Mouse (Mus musculus) forebrain, embryonic 16.5 days (tissue): ENCODE results near the gene Gm9837. TPM values are rescaled to one million over a fixed set of nuclear protein-coding genes. Genes with fewer than 3 reads are reported as not detected.

Experiments
- ATAC-seq: fragments of 200-750 bp; cut with Nextera tagmentation; 2 replicates; pipeline ENCODE4 v1.8.0; 2017; ENCODE audit warnings: mild to moderate bottlenecking, moderate library complexity
- H3K27ac ChIP-seq: fragments of 300-500 bp; sonication (generic); 2 replicates; pipeline ENCODE4 v1.5.1; 2014; ENCODE audit warnings: low read length, control low read depth
- H3K27me3 ChIP-seq: fragments of 300-500 bp; sonication (generic); replicated peaks from 2 replicates; pipeline ENCODE4 v1.6.1; 2014; ENCODE audit warnings: low read length; ENCODE audit not compliant: control insufficient read depth, insufficient read depth
- H3K36me3 ChIP-seq: fragments of 300-500 bp; sonication (generic); 2 replicates; pipeline ENCODE4 v1.6.1; 2014; ENCODE audit not compliant: control insufficient read depth, insufficient read depth
- H3K4me1 ChIP-seq: fragments of 300-500 bp; sonication (generic); replicated peaks from 2 replicates; pipeline ENCODE4 v1.6.1; 2014; ENCODE audit warnings: low read length; ENCODE audit not compliant: control insufficient read depth, insufficient read depth
- H3K4me2 ChIP-seq: fragments of 300-500 bp; sonication (generic); 2 replicates; pipeline ENCODE4 v1.6.1; 2014; ENCODE audit warnings: mild to moderate bottlenecking, low read length, control low read depth
- H3K4me3 ChIP-seq: fragments of 300-500 bp; sonication (generic); replicated peaks from 2 replicates; pipeline ENCODE4 v1.5.1; 2014; ENCODE audit warnings: mild to moderate bottlenecking, low read length, control low read depth
- H3K9ac ChIP-seq: fragments of 300-500 bp; sonication (generic); replicated peaks from 2 replicates; pipeline ENCODE4 v1.6.1; 2014; ENCODE audit warnings: low read depth, low read length, control low read depth
- H3K9me3 ChIP-seq: fragments of 300-500 bp; sonication (generic); 2 replicates; pipeline ENCODE4 v1.6.1; 2016; ENCODE audit warnings: low read length; ENCODE audit not compliant: control insufficient read depth
- WGBS: fragments of 180-500 bp; shearing (Covaris S2); extraction: QIAGEN DNeasy Blood & Tissue Kit; methylation state at CpG from one replicate; pipeline ENCODE4 v1.1.7; 2014; 5-methylcytosine and 5-hydroxymethylcytosine counted together
- polyA plus RNA-seq: library from polyadenylated mRNA; unstranded; fragments of >200 nt; fragmentation: Nextera tagmentation; extraction: Ambion mirVana; gene quantifications from 2 replicates; pipeline ENCODE4 v1.2.1, GENCODE M21; 2015

The Gm9837 gene
- polyA plus RNA-seq, 1 experiment from 2014 or later = not detected

DNA sequence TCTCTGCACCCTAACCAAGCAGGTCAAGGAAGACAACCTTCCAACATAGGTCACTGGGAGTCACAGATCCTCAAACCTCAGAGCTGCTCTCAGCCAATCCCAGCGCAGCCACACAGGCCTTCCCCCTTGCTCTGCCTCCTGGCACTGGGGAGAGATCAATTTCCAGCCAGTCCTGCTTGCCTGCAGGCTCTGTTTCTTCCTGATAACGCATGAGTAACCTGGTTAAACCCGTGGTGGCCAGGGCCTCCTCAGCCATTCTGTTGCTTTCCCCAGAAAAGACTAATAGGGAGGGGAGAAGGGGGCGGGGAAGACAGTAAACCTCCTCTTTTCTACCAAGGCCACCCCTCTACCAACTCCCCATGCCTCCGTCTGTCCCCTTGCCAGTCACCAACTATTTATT lies 8.6 kb downstream of the Gm9837 start:
- Histone ChIP-seq H3K4me3 (no peak overlapping the region), H3K4me2 (no peak overlapping the region), H3K4me1 (peaks cover 25% of the 10 kb centered on the region), H3K9ac (no peak overlapping the region), H3K27ac (no peak overlapping the region), H3K36me3 (no peaks in the 10 kb centered on the region), H3K27me3 (peaks cover 59% of the 10 kb centered on the region), H3K9me3 (no peaks in the 10 kb centered on the region)
- no peak for ATAC-seq
- WGBS = 16% methylated on average over 5 of the region's 5 CpGs

DNA sequence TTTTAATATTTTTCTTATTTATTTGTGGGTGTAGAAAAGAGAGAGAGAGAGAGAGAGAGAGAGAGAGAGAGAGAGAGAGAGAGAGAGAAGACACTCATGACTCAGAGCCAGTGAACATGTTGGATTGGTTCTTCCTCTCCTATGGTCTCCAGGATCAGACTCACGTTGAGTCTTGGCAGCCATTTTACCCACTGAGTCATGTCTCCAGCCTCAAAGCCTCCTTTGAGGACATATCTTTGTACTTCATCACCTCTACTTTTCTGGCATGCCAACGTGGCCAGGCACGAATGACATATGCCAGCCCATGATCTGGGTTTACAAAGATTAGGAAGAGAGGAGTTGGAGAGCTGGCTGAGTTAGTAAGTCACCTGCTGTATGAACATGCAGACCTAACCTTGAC lies 10.1 kb downstream of the Gm9837 start:
- H3K27me3 ChIP-seq = peaks cover 54% of the 10 kb centered on the region
- H3K4me3 ChIP-seq = no peak overlapping the region
- peaks cover 18% of the 10 kb centered on the region for H3K4me1 ChIP-seq
- 81% methylated on average over 3 of the region's 3 CpGs for WGBS
- no peak overlapping the region for H3K9ac ChIP-seq
- no peak overlapping the region for H3K27ac ChIP-seq
- H3K36me3 ChIP-seq = no peaks in the 10 kb centered on the region
- no peak for ATAC-seq
- H3K4me2 ChIP-seq = no peak overlapping the region
- H3K9me3 ChIP-seq = no peaks in the 10 kb centered on the region

DNA sequence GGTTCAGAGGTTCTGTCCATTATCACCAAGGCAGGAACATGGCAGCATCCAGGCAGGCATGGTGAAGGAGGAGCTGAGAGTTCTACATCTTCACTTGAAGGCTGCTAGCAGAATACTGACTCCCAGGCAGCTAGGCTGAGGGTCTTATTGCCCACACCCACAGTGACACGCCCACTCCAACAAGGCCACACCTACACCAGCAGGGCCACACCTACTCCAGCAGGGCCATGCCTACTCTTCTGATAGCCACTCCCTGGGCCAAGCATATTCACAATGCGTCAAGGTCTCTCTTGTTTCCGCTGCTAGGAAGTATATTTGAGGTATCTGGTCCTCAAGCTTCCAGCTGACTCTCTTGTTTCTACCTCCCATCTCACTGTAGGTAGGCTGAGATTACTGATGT lies 11.3 kb downstream of the Gm9837 start:
- Histone ChIP-seq H3K27me3 (peaks cover 42% of the 10 kb centered on the region), H3K9ac (no peak overlapping the region), H3K4me2 (no peak overlapping the region), H3K27ac (no peak overlapping the region), H3K9me3 (no peaks in the 10 kb centered on the region), H3K4me3 (no peak overlapping the region), H3K4me1 (peaks cover 17% of the 10 kb centered on the region), H3K36me3 (no peaks in the 10 kb centered on the region)
- WGBS = 71% methylated on average over 3 of the region's 3 CpGs
- ATAC-seq = no peak

DNA sequence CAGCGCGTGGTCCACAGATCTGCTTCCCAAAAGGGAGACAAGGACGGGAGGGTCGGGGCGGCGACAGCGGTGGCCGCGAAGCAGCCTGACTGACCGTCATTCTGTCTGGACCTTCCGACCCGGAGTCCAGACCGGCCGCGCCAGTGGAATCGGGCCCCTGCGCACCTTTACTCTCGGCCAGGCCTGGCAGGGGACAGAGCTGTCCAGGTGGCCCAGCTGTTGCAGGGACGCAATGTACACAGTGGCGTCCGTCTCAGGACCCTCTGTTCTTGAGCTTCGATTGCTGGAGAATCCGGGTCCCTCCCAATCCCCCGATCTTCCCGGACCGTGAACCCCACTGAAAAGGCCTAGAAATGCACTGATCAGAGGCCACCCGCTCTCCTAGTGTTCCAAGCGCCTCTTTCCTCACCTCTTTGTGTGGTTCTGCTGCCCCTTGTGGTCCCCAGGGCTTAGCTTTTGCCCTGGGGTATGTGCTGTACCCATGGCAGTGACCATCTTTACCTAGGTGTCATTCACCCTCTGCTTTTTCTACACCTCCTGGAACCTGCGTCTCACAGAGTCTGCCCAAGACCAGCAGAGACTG lies 12.8 kb downstream of the Gm9837 start:
- Histone ChIP-seq H3K9me3 (no peaks in the 10 kb centered on the region), H3K27ac (no peak overlapping the region), H3K4me1 (peaks cover 8% of the 10 kb centered on the region), H3K4me3 (peak overlapping the region; percentile 49), H3K36me3 (no peaks in the 10 kb centered on the region), H3K27me3 (peaks cover 27% of the 10 kb centered on the region), H3K9ac (peak overlapping the region; percentile 49), H3K4me2 (peak overlapping the region; percentile 78)
- no peak for ATAC-seq
- WGBS = 4% methylated on average over 29 of the region's 29 CpGs

DNA sequence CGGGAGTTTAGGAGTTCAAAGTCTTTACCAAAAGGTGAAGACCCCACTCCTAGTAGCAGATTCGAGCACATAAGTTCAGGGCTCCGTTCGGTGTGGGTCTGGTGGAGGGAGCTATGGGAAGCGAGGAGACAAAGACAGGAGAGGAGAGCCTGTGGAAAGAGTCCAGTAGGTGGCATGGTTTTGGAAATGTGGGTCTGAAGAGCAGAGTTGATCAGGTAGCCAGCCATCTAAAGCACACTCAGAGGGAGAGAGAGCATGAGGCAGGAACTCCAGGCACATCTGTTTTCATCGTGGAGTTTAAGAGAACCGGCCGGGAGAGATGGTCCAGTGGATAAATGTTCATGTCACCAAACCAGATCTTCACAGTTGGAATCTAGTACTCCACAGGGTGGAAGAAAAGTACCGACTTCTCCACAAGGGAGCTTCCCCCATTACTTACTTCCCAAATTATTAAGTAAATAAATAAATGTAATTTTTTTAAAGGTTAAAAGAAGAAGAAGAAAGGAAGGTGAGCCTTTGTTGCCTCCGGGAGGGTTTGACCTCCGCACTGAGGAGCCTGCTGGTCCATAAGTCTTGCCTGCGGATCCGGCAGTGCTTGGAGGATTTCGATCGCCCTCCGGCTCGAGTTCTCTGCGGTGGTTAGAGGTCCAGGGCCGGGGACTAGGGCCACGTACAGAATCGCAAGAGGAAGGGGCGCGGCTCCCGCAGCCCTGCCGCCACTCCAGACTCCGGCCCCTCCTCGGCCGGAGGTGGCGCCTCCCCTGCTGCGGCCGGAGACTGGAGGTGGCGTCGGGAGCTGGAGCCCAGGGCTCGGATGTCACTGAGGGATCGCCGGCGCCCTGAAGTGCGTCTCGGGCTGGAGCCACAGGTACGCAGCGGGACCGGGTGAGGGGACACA lies 13.6 kb downstream of the Gm9837 start, which contains the start of the genes Gm10447 and Shroom1:
Gene Gm10447 (minus strand): TSS at position 637 of the 898 bp plus-strand sequence.
Gene Shroom1 (plus strand): TSS at position 732 of the 898 bp plus-strand sequence.
- Histone ChIP-seq H3K27ac (no peak within 1 kb of the TSS), H3K4me3 (peak within 1 kb of the TSS; percentile 49), H3K9ac (peak within 1 kb of the TSS; percentile 49), H3K9me3 (no peaks in the 10 kb centered on the region), H3K36me3 (no peaks in the 10 kb centered on the region), H3K4me1 (peaks cover 8% of the 10 kb centered on the region), H3K27me3 (peaks cover 20% of the 10 kb centered on the region), H3K4me2 (peak within 1 kb of the TSS; percentile 78)
- ATAC-seq = peak; percentile 62
- WGBS = 6% methylated on average over 42 of the region's 42 CpGs

DNA sequence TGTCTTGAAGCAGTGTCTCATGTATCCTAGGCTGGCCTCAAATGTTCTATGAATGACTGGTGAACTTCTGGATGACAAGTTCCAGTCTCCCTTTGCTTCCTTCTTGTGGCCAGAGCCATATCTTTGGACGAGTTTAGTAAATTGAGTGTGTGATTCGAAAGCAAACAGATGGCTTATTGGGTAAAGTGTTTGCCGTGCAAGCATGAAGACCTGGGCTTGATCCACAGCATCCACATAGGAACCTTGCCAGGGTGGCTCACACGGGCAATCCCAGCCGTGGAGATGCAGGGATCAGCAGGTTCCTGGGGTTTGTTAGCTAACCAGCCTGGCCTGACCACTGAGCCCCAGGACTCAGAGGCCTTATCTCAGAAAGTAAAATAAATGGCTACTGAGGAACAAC lies 17.2 kb downstream of the Gm9837 start:
- H3K36me3 ChIP-seq = no peaks in the 10 kb centered on the region
- H3K4me3 ChIP-seq = no peak overlapping the region
- no peaks in the 10 kb centered on the region for H3K9me3 ChIP-seq
- 85% methylated on average over 5 of the region's 5 CpGs for WGBS
- H3K4me2 ChIP-seq = no peak overlapping the region
- H3K27ac ChIP-seq = no peak overlapping the region
- peaks cover 12% of the 10 kb centered on the region for H3K27me3 ChIP-seq
- no peak for ATAC-seq
- no peak overlapping the region for H3K9ac ChIP-seq
- H3K4me1 ChIP-seq = peaks cover 8% of the 10 kb centered on the region

DNA sequence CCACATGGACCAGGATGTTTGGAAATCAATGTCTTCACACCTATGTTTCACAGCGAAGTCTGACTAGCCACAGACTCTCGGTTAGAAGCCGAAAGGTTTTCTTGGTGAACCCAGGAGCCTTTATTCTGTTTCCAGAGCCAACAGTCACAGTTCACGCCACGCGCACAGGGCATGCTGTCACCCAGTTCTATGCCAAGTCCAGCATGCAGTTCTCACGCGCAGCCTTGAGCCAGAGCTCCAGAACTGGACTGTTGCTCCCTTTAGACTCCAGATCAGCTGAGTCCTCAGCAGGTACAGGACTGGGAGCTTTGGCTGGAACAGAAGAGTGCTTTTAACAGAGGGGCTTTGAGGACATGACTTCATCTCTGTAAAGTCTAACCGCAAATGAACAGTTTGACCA lies 17.9 kb downstream of the Gm9837 start:
- no peaks in the 10 kb centered on the region for H3K36me3 ChIP-seq
- peaks cover 6% of the 10 kb centered on the region for H3K27me3 ChIP-seq
- ATAC-seq = no peak
- no peak overlapping the region for H3K9ac ChIP-seq
- no peak overlapping the region for H3K4me3 ChIP-seq
- no peak overlapping the region for H3K4me2 ChIP-seq
- no peaks in the 10 kb centered on the region for H3K9me3 ChIP-seq
- no peak overlapping the region for H3K27ac ChIP-seq
- 94% methylated on average over 9 of the region's 9 CpGs for WGBS
- H3K4me1 ChIP-seq = peaks cover 7% of the 10 kb centered on the region

DNA sequence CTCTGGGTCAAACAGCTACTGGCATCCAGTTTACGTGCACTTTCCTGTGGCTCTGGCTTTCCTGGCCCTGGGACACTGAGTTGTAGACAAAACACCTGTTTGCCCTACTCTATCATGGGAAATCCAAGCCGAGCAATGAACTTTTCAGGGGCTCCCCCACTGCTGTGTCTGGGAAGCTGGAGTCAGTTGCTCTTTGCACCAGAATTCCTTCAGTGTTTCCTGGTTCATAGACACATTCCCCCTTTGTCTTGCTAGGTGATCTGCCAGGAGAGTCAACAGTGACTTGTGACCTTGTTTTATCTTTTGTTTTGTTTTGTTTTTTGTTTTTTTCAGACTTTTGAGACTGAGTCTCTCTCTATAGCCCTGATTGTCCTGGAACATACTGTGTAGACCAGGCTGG lies 18.9 kb downstream of the Gm9837 start:
- ATAC-seq = no peak
- Histone ChIP-seq H3K27ac (no peak overlapping the region), H3K4me1 (no peaks in the 10 kb centered on the region), H3K27me3 (peaks cover 3% of the 10 kb centered on the region; the same call in 1 of the 2 replicates), H3K36me3 (no peaks in the 10 kb centered on the region), H3K4me3 (no peak overlapping the region), H3K9me3 (no peaks in the 10 kb centered on the region), H3K9ac (no peak overlapping the region), H3K4me2 (no peak overlapping the region)
- WGBS = 83% methylated on average over 2 of the region's 2 CpGs

DNA sequence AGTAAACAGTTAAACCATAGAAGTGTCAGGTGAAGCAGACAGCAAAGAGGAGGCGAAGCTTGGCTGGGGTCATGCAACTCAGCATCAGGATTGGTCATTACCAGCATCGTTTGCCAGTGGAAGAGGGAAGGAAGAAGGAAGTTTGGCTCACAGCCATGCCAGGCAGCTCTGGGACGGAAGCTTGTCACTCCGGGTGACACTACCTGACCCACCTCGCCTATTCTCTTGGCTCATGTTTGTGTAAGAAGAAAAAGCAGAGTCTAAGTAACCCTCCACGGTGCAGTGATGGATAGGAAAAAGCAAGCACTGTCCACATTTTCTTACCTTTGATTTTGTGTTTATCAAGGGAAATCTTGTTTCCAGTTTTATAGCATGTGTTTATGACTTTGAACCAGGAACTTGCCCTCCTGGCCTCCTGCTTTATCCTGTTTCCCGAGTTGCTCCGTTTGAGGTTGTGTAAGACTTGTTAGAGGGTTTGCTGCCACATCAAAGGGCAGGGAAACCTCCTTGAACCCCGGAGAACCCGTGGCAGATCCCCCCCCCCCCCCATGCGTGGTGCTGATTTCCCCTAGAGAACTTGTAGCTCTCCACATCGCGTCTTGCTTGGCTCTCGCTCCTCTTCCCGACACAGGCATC lies 20.1 kb downstream of the Gm9837 start:
- 66% methylated on average over 15 of the region's 15 CpGs for whole genome bisulfite sequencing
- Histone ChIP-seq H3K4me3 (no peak overlapping the region), H3K4me2 (no peak overlapping the region), H3K4me1 (no peaks in the 10 kb centered on the region), H3K9ac (no peak overlapping the region), H3K9me3 (no peaks in the 10 kb centered on the region), H3K36me3 (no peaks in the 10 kb centered on the region), H3K27me3 (no peaks in the 10 kb centered on the region), H3K27ac (no peak overlapping the region)
- ATAC-seq = no peak
